Mouse (Mus musculus) thymus, adult 2 months (tissue): Measurements from ENCODE around the gene Hist1h2bq. TPM values are rescaled to one million over a fixed set of nuclear protein-coding genes. Genes with fewer than 3 reads are reported as not detected.
"Not testable (repeated sequence)": the region's sequence is repeated elsewhere in the genome, so short reads cannot be mapped to it uniquely, and the experiment has no call there.

Experiments
- DNase-seq: peaks from one replicate; pipeline ENCODE4 v3.0.0; 2021
- H3K27ac ChIP-seq: fragments of 200-500 bp; 2 replicates; pipeline ENCODE4 v1.5.1; 2012; ENCODE audit warnings: low read length, control low read depth; ENCODE audit not compliant: control insufficient read depth, insufficient read depth
- H3K27me3 ChIP-seq: fragments of 200-500 bp; 2 replicates; pipeline ENCODE4 v1.6.1; 2012; ENCODE audit warnings: mild to moderate bottlenecking, low read length, moderate library complexity, mixed read lengths; ENCODE audit not compliant: control insufficient read depth, insufficient read depth
- H3K36me3 ChIP-seq: fragments of 200-500 bp; 2 replicates; pipeline ENCODE4 v1.6.1; 2012; ENCODE audit warnings: mild to moderate bottlenecking, low read length, moderate library complexity; ENCODE audit not compliant: control insufficient read depth, insufficient read depth
- H3K4me1 ChIP-seq: fragments of 200-500 bp; replicated peaks from 2 replicates; pipeline ENCODE4 v1.6.1; 2012; ENCODE audit warnings: low read length; ENCODE audit not compliant: control insufficient read depth, insufficient read depth
- H3K4me3 ChIP-seq: fragments of 200-500 bp; 2 replicates; pipeline ENCODE4 v1.5.1; 2012; ENCODE audit warnings: mild to moderate bottlenecking, low read length, control low read depth, moderate library complexity; ENCODE audit not compliant: control insufficient read depth, insufficient read depth
- CTCF ChIP-seq: fragments of 200-500 bp; IDR thresholded peaks from 2 replicates; pipeline ENCODE4 v1.5.1; 2012; ENCODE audit warnings: mild to moderate bottlenecking, control low read depth, low read length, moderate library complexity, borderline replicate concordance; ENCODE audit not compliant: control insufficient read depth, poor library complexity, insufficient read depth; ENCODE audit errors: extremely low read depth
- POLR2A ChIP-seq: fragments of 200-500 bp; IDR thresholded peaks from 2 replicates; pipeline ENCODE4 v1.6.1; 2012; ENCODE audit warnings: mild to moderate bottlenecking, low read length, control low read depth, moderate library complexity; ENCODE audit not compliant: control insufficient read depth, poor library complexity, insufficient read depth; ENCODE audit errors: extremely low read depth
- WGBS: fragments of 180-500 bp; shearing (Covaris S2); methylation state at CpG from one replicate; pipeline ENCODE4 v1.1.7; 2018; 5-methylcytosine and 5-hydroxymethylcytosine counted together
- polyA plus RNA-seq: library from polyadenylated mRNA; depleted of rRNA; stranded (reverse); fragments of >200 nt; gene quantifications from 2 replicates; pipeline ENCODE4 v1.2.3, GENCODE M21; 2012

Gene Hist1h2bq
- polyA plus RNA-seq, 1 experiment: 200 TPM

- TF ChIP-seq POLR2A: no peak
- no peak for TF ChIP-seq CTCF
- H3K36me3 ChIP-seq: no peaks in the 10 kb centered on the region
- WGBS: 80% methylated on average over 6 of the region's 6 CpGs
- H3K27ac ChIP-seq: peak overlapping the region; percentile 78
- H3K27me3 ChIP-seq: no peaks in the 10 kb centered on the region
- no peak overlapping the region for H3K4me3 ChIP-seq
- no peak for DNase-seq
- peaks cover 14% of the 10 kb centered on the region for H3K4me1 ChIP-seq
Measured at GRCm38 (mm10) chr13:21784311-21784710, 25.7 kb downstream of the Hist1h2bq start.

- no peaks in the 10 kb centered on the region for H3K36me3 ChIP-seq
- no peaks in the 10 kb centered on the region for H3K27me3 ChIP-seq
- DNase-seq: peak; percentile 41
- TF ChIP-seq CTCF: no peak
- no peak for TF ChIP-seq POLR2A
- peak overlapping the region; percentile 78 for H3K27ac ChIP-seq
- no peak overlapping the region for H3K4me3 ChIP-seq
- WGBS: 14% methylated on average over 9 of the region's 9 CpGs
- peaks cover 14% of the 10 kb centered on the region for H3K4me1 ChIP-seq
Measured at GRCm38 (mm10) chr13:21783734-21784161, 26.2 kb downstream of the Hist1h2bq start.

GRCm38 (mm10) chr13:21783255-21783617 lies 26.8 kb downstream of the Hist1h2bq start, which contains the start of gene Hist1h3i:
Gene Hist1h3i (minus strand): TSS chr13:21783370.
- Histone ChIP-seq H3K4me1 (peaks cover 14% of the 10 kb centered on the region), H3K36me3 (no peaks in the 10 kb centered on the region), H3K27ac (peak within 1 kb of the TSS; percentile 96), H3K27me3 (no peaks in the 10 kb centered on the region), H3K4me3 (peak within 1 kb of the TSS; percentile 61)
- TF ChIP-seq POLR2A: 0 out of 2 replicates have a peak, but pooled peaks have one; percentile 5
- TF ChIP-seq CTCF: no peak
- whole genome bisulfite sequencing: under 1% methylated on average over 17 of the region's 20 CpGs
- DNase-seq: peak; percentile 65

GRCm38 (mm10) chr13:21782361-21783254 lies 27.4 kb downstream of the Hist1h2bq start:
- H3K36me3 ChIP-seq, H3K27me3 ChIP-seq: not testable (repeated sequence)
- peaks cover 14% of the 10 kb centered on the region for H3K4me1 ChIP-seq
- DNase-seq: peak; percentile 32
- 0 out of 2 replicates have a peak, but pooled peaks have one; percentile 37 for TF ChIP-seq POLR2A
- WGBS: 2% methylated on average over 23 of the region's 35 CpGs
- peak overlapping the region; percentile 61 for H3K4me3 ChIP-seq
- peak overlapping the region; percentile 96 for H3K27ac ChIP-seq

- peaks cover 14% of the 10 kb centered on the region for H3K4me1 ChIP-seq
- no peak overlapping the region for H3K4me3 ChIP-seq
- H3K36me3 ChIP-seq: no peaks in the 10 kb centered on the region
- no peaks in the 10 kb centered on the region for H3K27me3 ChIP-seq
- DNase-seq: no peak
- H3K27ac ChIP-seq: no peak overlapping the region
- 98% methylated on average over 1 of the region's 1 CpGs for WGBS
- TF ChIP-seq POLR2A (no peak), CTCF (no peak)
Measured at GRCm38 (mm10) chr13:21781639-21782038, 28.4 kb downstream of the Hist1h2bq start.

- H3K4me3 ChIP-seq: no peak overlapping the region
- H3K4me1 ChIP-seq: peaks cover 14% of the 10 kb centered on the region
- H3K27ac ChIP-seq: peak overlapping the region; percentile 58; the same call in 1 of the 2 replicates
- DNase-seq: no peak
- no peaks in the 10 kb centered on the region for H3K27me3 ChIP-seq
- TF ChIP-seq POLR2A (no peak), CTCF (no peak)
- WGBS: 65% methylated on average over 6 of the region's 6 CpGs
- no peaks in the 10 kb centered on the region for H3K36me3 ChIP-seq
Measured at GRCm38 (mm10) chr13:21781021-21781555, 28.9 kb downstream of the Hist1h2bq start.
